Mouse (Mus musculus) ES-Bruce4 (cell line): ENCODE measurements around the gene Wipi2.

ENCODE experiments used
- CTCF ChIP-seq: IDR thresholded peaks from one replicate; pipeline ENCODE4 v1.8.1; 2011; ENCODE audit warnings: low read depth, low read length
- POLR2A ChIP-seq: IDR thresholded peaks from one replicate; pipeline ENCODE4 v1.8.1; 2011; ENCODE audit warnings: low read length; ENCODE audit not compliant: insufficient read depth

- no peak for TF ChIP-seq CTCF
- no peak for TF ChIP-seq POLR2A
Measured at GRCm38 (mm10) chr5:142694627-142695340, 67.3 kb downstream of the Wipi2 start.
